Mouse (Mus musculus) heart, embryonic 12.5 days (tissue): ENCODE results near the gene Copz1. TPM values are rescaled to one million over a fixed set of nuclear protein-coding genes. Genes with fewer than 3 reads are reported as not detected.
"Not testable (repeated sequence)": the region's sequence is repeated elsewhere in the genome, so short reads cannot be mapped to it uniquely, and the experiment has no call there.

ENCODE experiments used
- ATAC-seq: fragments of 200-750 bp; cut with Nextera tagmentation; 2 replicates; pipeline ENCODE4 v1.8.0; 2017; ENCODE audit warnings: moderate TSS enrichment, moderate library complexity; ENCODE audit not compliant: insufficient number of reproducible peaks, low FRiP score
- H3K27ac ChIP-seq: fragments of 300-500 bp; sonication (generic); 2 replicates; pipeline ENCODE4 v1.5.1; 2016; ENCODE audit warnings: mild to moderate bottlenecking, moderate library complexity; ENCODE audit not compliant: poor library complexity, severe bottlenecking
- H3K27me3 ChIP-seq: fragments of 300-500 bp; sonication (generic); replicated peaks from 2 replicates; pipeline ENCODE4 v1.6.1; 2016; ENCODE audit warnings: mild to moderate bottlenecking, moderate library complexity
- H3K36me3 ChIP-seq: fragments of 300-500 bp; sonication (generic); 2 replicates; pipeline ENCODE4 v1.6.1; 2016; ENCODE audit warnings: mild to moderate bottlenecking, moderate library complexity
- H3K4me1 ChIP-seq: fragments of 300-500 bp; sonication (generic); replicated peaks from 2 replicates; pipeline ENCODE4 v1.6.1; 2016; ENCODE audit warnings: mild to moderate bottlenecking
- H3K4me2 ChIP-seq: fragments of 300-500 bp; sonication (generic); 2 replicates; pipeline ENCODE4 v1.6.1; 2016; ENCODE audit warnings: mild to moderate bottlenecking, moderate library complexity
- H3K4me3 ChIP-seq: fragments of 300-500 bp; sonication (generic); 2 replicates; pipeline ENCODE4 v1.5.1; 2016; ENCODE audit warnings: mild to moderate bottlenecking
- H3K9ac ChIP-seq: fragments of 300-500 bp; sonication (generic); 2 replicates; pipeline ENCODE4 v1.6.1; 2016; ENCODE audit warnings: mild to moderate bottlenecking, moderate library complexity
- H3K9me3 ChIP-seq: fragments of 300-500 bp; sonication (generic); replicated peaks from 2 replicates; pipeline ENCODE4 v1.6.1; 2016; ENCODE audit warnings: mild to moderate bottlenecking, moderate library complexity
- WGBS: fragments of 180-500 bp; shearing (Covaris S2); methylation state at CpG from one replicate; pipeline ENCODE4 v1.1.7; 2016; 5-methylcytosine and 5-hydroxymethylcytosine counted together
- polyA plus RNA-seq: library from polyadenylated mRNA; unstranded; fragments of >200 nt; fragmentation: Nextera tagmentation; extraction: Ambion mirVana; gene quantifications from 2 replicates; pipeline ENCODE4 v1.2.1, GENCODE M21; 2016

The Copz1 gene
- polyA plus RNA-seq, 1 experiment from 2014 or later, result 166 TPM

GRCm38 (mm10) chr15:103253352-103253751 is 19.2 kb upstream of the Copz1 start:
- peaks cover 30% of the 10 kb centered on the region for H3K4me1 ChIP-seq
- no peak overlapping the region for H3K9ac ChIP-seq
- peak overlapping the region; percentile 45 for H3K4me2 ChIP-seq
- WGBS, result 88% methylated on average over 1 of the region's 1 CpGs
- H3K27ac ChIP-seq, result 0 out of 2 replicates have a peak overlapping the region, but pooled peaks have one; percentile 39
- peak overlapping the region; percentile 60 for H3K4me3 ChIP-seq
- H3K9me3 ChIP-seq, result no peaks in the 10 kb centered on the region
- H3K27me3 ChIP-seq, result no peaks in the 10 kb centered on the region
- peaks cover 9% of the 10 kb centered on the region for H3K36me3 ChIP-seq
- no peak for ATAC-seq

DNA sequence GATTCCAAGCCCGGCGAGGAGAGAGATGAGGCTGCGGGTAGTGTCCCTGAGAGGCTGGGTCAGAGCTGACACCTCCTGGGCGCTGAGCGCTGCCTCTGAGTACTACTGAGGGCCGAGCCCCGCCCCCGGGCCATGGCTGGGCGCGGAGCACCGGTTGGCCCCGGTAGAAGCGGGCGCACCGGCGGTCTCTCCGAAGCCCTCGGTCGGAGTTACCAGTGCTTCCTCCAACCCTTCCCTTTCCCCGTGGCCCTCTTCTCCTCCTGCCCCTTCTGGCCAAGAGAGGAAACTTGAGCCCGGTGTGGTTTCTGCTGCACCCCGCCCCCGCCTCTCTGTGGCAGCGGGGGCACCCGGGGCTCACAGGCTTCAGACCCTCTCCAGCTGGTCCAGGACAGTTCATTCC is 17.3 kb upstream of the Copz1 start:
- H3K36me3 ChIP-seq, result no peaks in the 10 kb centered on the region
- WGBS, result 3% methylated on average over 25 of the region's 25 CpGs
- no peaks in the 10 kb centered on the region for H3K27me3 ChIP-seq
- H3K27ac ChIP-seq, result peak overlapping the region; percentile 25
- H3K9ac ChIP-seq, result peak overlapping the region; percentile 89
- peaks cover 38% of the 10 kb centered on the region for H3K4me1 ChIP-seq
- H3K9me3 ChIP-seq, result no peaks in the 10 kb centered on the region
- H3K4me2 ChIP-seq, result peak overlapping the region; percentile 98
- peak; percentile 70 for ATAC-seq
- H3K4me3 ChIP-seq, result peak overlapping the region; percentile 60

GRCm38 (mm10) chr15:103256210-103256986 is 16.1 kb upstream of the Copz1 start:
- 88% methylated on average over 6 of the region's 6 CpGs for WGBS
- no peak overlapping the region; the same call in 1 of the 2 replicates for H3K27ac ChIP-seq

GRCm38 (mm10) chr15:103257790-103258728 is 14.5 kb upstream of the Copz1 start, which contains the start of gene Nfe2:
Gene Nfe2 (minus strand): TSS chr15:103258403.
- H3K9ac ChIP-seq, result 0 out of 2 replicates have a peak within 1 kb of the TSS, but pooled peaks have one; percentile 32
- no peaks in the 10 kb centered on the region for H3K9me3 ChIP-seq
- H3K27ac ChIP-seq, result peak within 1 kb of the TSS; percentile 72
- no peaks in the 10 kb centered on the region for H3K36me3 ChIP-seq
- ATAC-seq, result peak; percentile 95
- H3K4me1 ChIP-seq, result peaks cover 33% of the 10 kb centered on the region
- H3K4me3 ChIP-seq, result peak within 1 kb of the TSS; percentile 29
- WGBS, result 4% methylated on average over 15 of the region's 15 CpGs
- H3K27me3 ChIP-seq, result no peaks in the 10 kb centered on the region
- peak within 1 kb of the TSS; percentile 66 for H3K4me2 ChIP-seq

More at GRCm38 (mm10) chr15:103256210-103256986, 16.1 kb upstream of the Copz1 start:
- ATAC-seq, result no peak
- Histone ChIP-seq H3K4me2 (no peak overlapping the region; the same call in 1 of the 2 replicates), H3K4me1 (peaks cover 39% of the 10 kb centered on the region), H3K36me3 (no peaks in the 10 kb centered on the region), H3K27me3 (no peaks in the 10 kb centered on the region), H3K9ac (no peak overlapping the region), H3K4me3 (no peak overlapping the region), H3K9me3 (no peaks in the 10 kb centered on the region)

DNA sequence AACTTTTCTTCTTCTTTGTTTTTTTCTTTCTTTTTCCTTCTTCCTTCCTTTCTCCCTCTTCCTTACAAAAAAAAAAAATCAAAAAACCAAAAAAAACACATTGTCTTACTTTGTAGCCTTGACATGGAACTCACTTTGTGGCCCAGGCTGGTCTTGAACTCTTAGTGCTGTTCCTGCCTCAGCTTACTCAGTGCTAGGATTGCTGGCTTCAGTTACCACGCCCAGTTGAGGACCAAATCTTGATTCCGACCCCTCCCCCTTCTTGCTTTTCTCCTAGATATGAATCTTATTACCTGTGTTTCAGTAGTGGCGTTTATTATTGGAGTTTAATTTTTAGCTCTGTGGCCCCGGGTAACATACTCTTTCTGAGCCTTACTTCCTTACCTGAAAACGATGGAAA is 13.4 kb upstream of the Copz1 start:
- H3K4me2 ChIP-seq, result no peak overlapping the region
- H3K36me3 ChIP-seq, result no peaks in the 10 kb centered on the region

DNA sequence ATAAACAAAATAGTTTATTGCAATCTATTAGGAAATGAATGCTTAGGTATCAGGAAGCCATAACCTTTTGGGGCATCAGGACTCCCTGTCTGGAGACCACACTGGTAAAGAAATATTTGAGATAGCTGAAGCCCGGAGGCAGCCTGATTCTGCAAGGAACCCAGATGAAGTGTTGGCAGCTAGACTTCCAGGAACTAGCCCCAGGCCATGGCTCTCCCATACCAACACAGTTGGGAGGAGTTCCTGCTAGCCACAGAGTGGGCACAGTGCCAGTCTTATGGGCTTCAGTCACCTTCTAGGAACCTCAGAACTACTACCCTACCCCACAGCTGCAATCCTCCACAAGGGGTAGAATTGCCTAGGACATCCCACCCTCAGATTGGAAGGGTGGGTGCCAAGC is 12.5 kb upstream of the Copz1 start:
- Histone ChIP-seq H3K4me2 (no peak overlapping the region), H3K4me1 (peaks cover 26% of the 10 kb centered on the region), H3K4me3 (no peak overlapping the region), H3K36me3 (no peaks in the 10 kb centered on the region), H3K9ac (no peak overlapping the region), H3K27me3 (no peaks in the 10 kb centered on the region), H3K9me3 (no peaks in the 10 kb centered on the region), H3K27ac (no peak overlapping the region)
- no peak for ATAC-seq
- 6% methylated on average over 1 of the region's 1 CpGs for WGBS

More for the DNA sequence above, 13.4 kb upstream of the Copz1 start:
- WGBS, result 84% methylated on average over 5 of the region's 5 CpGs
- no peak overlapping the region for H3K9ac ChIP-seq
- no peak overlapping the region for H3K27ac ChIP-seq
- peaks cover 33% of the 10 kb centered on the region for H3K4me1 ChIP-seq
- no peaks in the 10 kb centered on the region for H3K9me3 ChIP-seq
- H3K27me3 ChIP-seq, result no peaks in the 10 kb centered on the region
- no peak for ATAC-seq
- H3K4me3 ChIP-seq, result no peak overlapping the region

DNA sequence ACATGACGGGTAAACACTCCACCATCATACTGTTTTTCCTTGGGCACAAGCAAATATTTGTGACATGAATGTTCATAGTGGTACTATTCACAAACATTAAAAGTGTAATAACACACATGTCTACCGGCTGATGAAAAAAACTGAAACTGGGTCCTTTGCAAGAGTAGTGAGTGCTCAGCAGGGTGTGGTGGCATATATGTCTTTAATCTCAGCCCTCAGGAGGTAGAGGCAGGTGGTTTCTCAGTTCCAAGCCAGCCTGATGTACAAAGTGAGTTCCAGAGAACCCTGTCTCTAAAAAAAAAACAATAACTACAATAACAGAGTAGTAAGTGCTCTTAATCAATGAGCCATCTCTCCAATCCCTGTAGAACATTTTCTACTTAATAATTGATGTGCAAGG is 7.7 kb upstream of the Copz1 start:
- no peaks in the 10 kb centered on the region for H3K36me3 ChIP-seq
- H3K9ac ChIP-seq, result no peak overlapping the region
- no peak overlapping the region for H3K27ac ChIP-seq
- H3K4me1 ChIP-seq, result peaks cover 5% of the 10 kb centered on the region; the same call in 1 of the 2 replicates
- no peak for ATAC-seq
- H3K27me3 ChIP-seq, result no peaks in the 10 kb centered on the region
- H3K9me3 ChIP-seq, result no peaks in the 10 kb centered on the region
- 81% methylated on average over 2 of the region's 2 CpGs for WGBS
- H3K4me2 ChIP-seq, result no peak overlapping the region
- no peak overlapping the region for H3K4me3 ChIP-seq

DNA sequence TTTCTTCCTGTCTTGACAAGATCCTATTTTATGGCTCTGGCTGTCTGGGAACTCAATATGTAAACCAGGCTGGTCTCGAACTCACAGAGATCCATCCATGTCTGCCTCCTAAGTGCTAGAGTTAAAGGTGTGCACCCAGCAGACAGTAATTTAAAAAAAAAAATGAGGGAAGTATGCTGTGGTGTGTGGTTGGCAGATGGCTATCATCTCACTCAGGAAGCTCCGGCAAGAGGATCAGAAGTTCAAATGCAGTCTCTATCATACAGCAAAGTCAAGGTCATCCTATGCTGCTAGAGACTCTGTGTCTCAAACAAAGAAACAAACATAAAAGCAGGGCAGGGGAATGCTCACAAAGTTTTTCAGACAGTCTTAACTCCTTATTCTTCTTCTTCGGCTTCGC is 3.6 kb upstream of the Copz1 start:
- Histone ChIP-seq H3K9me3 (no peaks in the 10 kb centered on the region), H3K4me2 (no peak overlapping the region), H3K36me3 (no peaks in the 10 kb centered on the region), H3K4me3 (no peak overlapping the region), H3K27me3 (no peaks in the 10 kb centered on the region), H3K27ac (no peak overlapping the region), H3K9ac (no peak overlapping the region), H3K4me1 (peaks cover 2% of the 10 kb centered on the region)
- WGBS, result 78% methylated on average over 4 of the region's 4 CpGs
- no peak for ATAC-seq

DNA sequence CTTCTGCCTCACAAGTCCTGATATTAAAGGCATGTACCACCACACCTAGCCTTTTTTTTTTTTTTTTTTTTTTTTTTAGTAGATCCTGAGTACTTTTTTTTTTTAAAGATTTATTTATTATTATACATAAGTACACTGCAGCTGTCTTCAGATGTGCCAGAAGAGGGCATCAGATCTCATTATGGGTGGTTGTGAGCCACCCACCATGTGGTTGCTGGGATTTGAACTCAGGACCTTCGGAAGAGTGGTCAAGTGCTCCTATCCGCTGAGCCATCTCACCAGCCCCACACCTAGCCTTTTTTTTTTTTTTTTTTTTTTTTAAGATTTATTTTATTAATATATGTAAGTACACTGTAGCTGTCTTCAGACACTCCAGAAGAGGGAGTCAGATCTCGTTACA is 3.4 kb downstream of the Copz1 start:
- not testable (repeated sequence) for ATAC-seq, H3K9ac ChIP-seq, H3K4me2 ChIP-seq, H3K27ac ChIP-seq, H3K9me3 ChIP-seq, H3K4me1 ChIP-seq, H3K4me3 ChIP-seq, H3K27me3 ChIP-seq, H3K36me3 ChIP-seq
- 89% methylated on average over 3 of the region's 3 CpGs for WGBS

DNA sequence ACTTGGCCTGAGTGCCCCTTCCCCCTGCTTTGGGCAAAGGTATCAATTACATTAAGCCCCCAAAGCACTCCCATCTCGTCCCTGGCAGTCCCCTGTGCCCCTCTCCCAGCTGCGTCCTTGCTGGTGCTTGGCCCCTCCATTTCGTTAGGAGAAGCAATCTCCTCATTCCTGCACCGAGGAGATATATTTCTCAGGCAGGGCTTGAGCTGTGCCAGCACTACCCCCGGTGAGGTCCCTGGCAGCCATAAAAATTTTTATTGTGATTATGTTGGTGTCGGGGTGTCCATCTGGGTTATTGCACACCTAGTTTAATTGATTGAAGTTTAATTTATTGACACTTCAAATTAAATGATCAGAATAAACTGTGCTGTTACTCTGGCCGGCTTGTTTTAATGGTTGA is 5.4 kb downstream of the Copz1 start:
- H3K9ac ChIP-seq, result no peak overlapping the region
- ATAC-seq, result no peak
- H3K27ac ChIP-seq, result no peak overlapping the region
- H3K27me3 ChIP-seq, result no peaks in the 10 kb centered on the region
- H3K9me3 ChIP-seq, result no peaks in the 10 kb centered on the region
- H3K36me3 ChIP-seq, result peaks cover 5% of the 10 kb centered on the region; the same call in 1 of the 2 replicates
- H3K4me2 ChIP-seq, result no peak overlapping the region
- no peak overlapping the region for H3K4me3 ChIP-seq
- WGBS, result 76% methylated on average over 7 of the region's 7 CpGs
- H3K4me1 ChIP-seq, result peaks cover 9% of the 10 kb centered on the region

GRCm38 (mm10) chr15:103279750-103280149 is 7.2 kb downstream of the Copz1 start:
- peaks cover 5% of the 10 kb centered on the region for H3K4me1 ChIP-seq
- H3K36me3 ChIP-seq, result peaks cover 5% of the 10 kb centered on the region; the same call in 1 of the 2 replicates
- H3K4me3 ChIP-seq, result no peak overlapping the region
- WGBS, result 58% methylated on average over 3 of the region's 3 CpGs
- H3K27ac ChIP-seq, result no peak overlapping the region
- H3K27me3 ChIP-seq, result no peaks in the 10 kb centered on the region
- H3K9me3 ChIP-seq, result no peaks in the 10 kb centered on the region
- no peak overlapping the region for H3K4me2 ChIP-seq
- ATAC-seq, result no peak
- H3K9ac ChIP-seq, result no peak overlapping the region
